Mouse (Mus musculus) myocyte (in vitro differentiated cells): ENCODE results near the gene Gm867. TPM values are rescaled to one million over a fixed set of nuclear protein-coding genes. Genes with fewer than 3 reads are reported as not detected.

Source experiments
- H3K27me3 ChIP-seq: one replicate; pipeline ENCODE4 v1.6.1; 2011; ENCODE audit not compliant: control insufficient read depth, insufficient read depth, insufficient read length
- H3K36me3 ChIP-seq: one replicate; pipeline ENCODE4 v1.6.1; 2011; ENCODE audit not compliant: control insufficient read depth, insufficient read depth
- H3K4me2 ChIP-seq: one replicate; pipeline ENCODE4 v1.6.1; 2011; ENCODE audit warnings: low read depth, control low read depth
- H3K4me3 ChIP-seq: one replicate; pipeline ENCODE4 v1.5.1; 2011; ENCODE audit warnings: mild to moderate bottlenecking, control low read depth, moderate library complexity
- H3K79me2 ChIP-seq: one replicate; pipeline ENCODE4 v1.6.1; 2011; ENCODE audit not compliant: control insufficient read depth, insufficient read depth
- H3ac ChIP-seq: one replicate; pipeline ENCODE4 v1.6.1; 2011; ENCODE audit not compliant: control insufficient read depth, insufficient read length
- CEBPB ChIP-seq: IDR thresholded peaks from 2 replicates; pipeline ENCODE4 v1.6.1; 2011; ENCODE audit warnings: mild to moderate bottlenecking, moderate library complexity; ENCODE audit not compliant: poor library complexity, insufficient read depth, severe bottlenecking
- E2F4 ChIP-seq: IDR thresholded peaks from one replicate; pipeline ENCODE4 v1.6.1; 2011; ENCODE audit warnings: mild to moderate bottlenecking, control low read depth, moderate library complexity; ENCODE audit not compliant: insufficient read depth
- MAX ChIP-seq: IDR thresholded peaks from one replicate; pipeline ENCODE4 v1.6.1; 2011; ENCODE audit warnings: low read depth, mild to moderate bottlenecking, control low read depth
- MYOD1 ChIP-seq, 3 experiments: IDR thresholded peaks; one replicate each; pipeline ENCODE4 v1.6.1; 2011; ENCODE audit warnings: control low read depth in 2 of 3, low read depth in 2 of 3, mild to moderate bottlenecking in 2 of 3, moderate library complexity in 1 of 3; ENCODE audit not compliant: insufficient read length in 2 of 3, control insufficient read depth in 1 of 3
- MYOG ChIP-seq, 3 experiments: IDR thresholded peaks; one replicate each; pipeline ENCODE4 v1.6.1; 2011; ENCODE audit warnings: control low read depth in 2 of 3, low read depth in 2 of 3, mild to moderate bottlenecking in 2 of 3; ENCODE audit not compliant: insufficient read length in 2 of 3, control insufficient read depth in 1 of 3, insufficient read depth in 1 of 3
- POLR2A ChIP-seq: IDR thresholded peaks from one replicate; pipeline ENCODE4 v1.6.1; 2011; ENCODE audit warnings: low read depth, mild to moderate bottlenecking, control low read depth, moderate library complexity; ENCODE audit not compliant: insufficient read length
- POLR2AphosphoS2 ChIP-seq: IDR thresholded peaks from one replicate; pipeline ENCODE4 v1.6.1; 2011; ENCODE audit warnings: low read depth, control low read depth; ENCODE audit not compliant: insufficient read length
- REST ChIP-seq: IDR thresholded peaks from one replicate; pipeline ENCODE4 v1.6.1; 2011; ENCODE audit warnings: mild to moderate bottlenecking, control low read depth, moderate library complexity; ENCODE audit not compliant: insufficient read depth, insufficient read length
- SRF ChIP-seq: IDR thresholded peaks from one replicate; pipeline ENCODE4 v1.6.1; 2011; ENCODE audit warnings: low read depth; ENCODE audit not compliant: control insufficient read depth, insufficient read length
- TCF12 ChIP-seq: IDR thresholded peaks from one replicate; pipeline ENCODE4 v1.6.1; 2011; ENCODE audit warnings: mild to moderate bottlenecking, control low read depth; ENCODE audit not compliant: poor library complexity, insufficient read depth, severe bottlenecking
- TCF3 ChIP-seq: IDR thresholded peaks from one replicate; pipeline ENCODE4 v1.6.1; 2011; ENCODE audit warnings: low read depth, control low read depth; ENCODE audit not compliant: insufficient read length
- USF1 ChIP-seq: IDR thresholded peaks from one replicate; pipeline ENCODE4 v1.6.1; 2011; ENCODE audit warnings: low read depth, mild to moderate bottlenecking, control low read depth, moderate library complexity
- polyA plus RNA-seq: library from polyadenylated mRNA; unstranded; fragments of >200 nt; fragmentation: generic; extraction: Trizol; gene quantifications from one replicate; pipeline ENCODE4 v1.2.1, GENCODE M21; 2012; ENCODE audit warnings: missing spikeins

Gene Gm867
- polyA plus RNA-seq: 3.2 TPM

DNA sequence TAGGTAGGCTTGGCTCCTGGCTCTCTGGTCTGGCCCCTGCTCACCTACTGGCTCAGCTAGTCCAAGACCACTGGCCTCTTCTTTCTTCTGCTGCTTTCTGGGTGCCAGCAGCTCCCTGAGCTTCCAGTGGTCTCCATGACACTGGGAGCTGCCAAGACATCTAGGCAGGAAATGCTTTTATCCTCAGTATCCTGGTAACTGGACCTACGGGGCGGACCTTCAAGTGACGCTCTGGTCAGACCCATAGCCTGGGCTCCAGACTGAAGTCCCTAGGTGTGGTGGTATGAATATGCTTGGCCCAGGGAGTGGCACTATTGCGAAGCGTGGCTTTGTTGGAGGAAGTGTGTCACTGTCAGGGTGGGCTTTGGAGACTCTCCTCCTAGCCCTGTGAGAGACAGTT is at the start of gene Gm867:
Gm867 (minus strand) TSS at position 153 of the 400 bp plus-strand sequence.
- Histone ChIP-seq H3K79me2 (no peaks in the 10 kb centered on the region), H3K4me3 (no peak within 1 kb of the TSS), H3K4me2 (peak within 1 kb of the TSS; percentile 57), H3K27me3 (no peaks in the 10 kb centered on the region), H3ac (no peak within 1 kb of the TSS), H3K36me3 (no peaks in the 10 kb centered on the region)
- TF ChIP-seq TCF3 (no peak), REST (no peak), POLR2AphosphoS2 (no peak), CEBPB (no peak), E2F4 (no peak), POLR2A (no peak), SRF (no peak), MYOD1 (IDR thresholded peaks at IDR 0.05; ENCODE audit: control insufficient read depth in 1 of 3, insufficient read length in 2 of 3, low read depth in 2 of 3) (no peak), USF1 (no peak), TCF12 (no peak)

DNA sequence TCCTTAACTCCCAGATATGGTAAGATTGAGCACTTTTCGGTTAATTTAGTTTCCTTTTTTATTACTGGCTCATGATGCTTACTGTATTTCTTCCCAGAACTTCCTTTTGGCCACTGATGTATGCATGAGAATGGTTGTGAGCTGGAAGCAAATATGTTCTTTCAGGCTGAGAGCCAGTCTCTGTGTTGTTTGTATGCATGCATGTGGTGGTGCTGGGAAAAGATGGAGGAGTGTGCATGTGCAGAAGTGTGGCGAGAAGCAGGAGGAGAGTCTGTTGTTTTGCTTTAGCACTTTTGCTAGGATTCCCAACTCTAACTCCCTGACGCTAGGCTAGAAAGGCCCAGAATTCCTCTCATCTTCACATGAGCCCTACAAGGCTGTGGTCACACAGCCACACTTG is 39.0 kb upstream of the Gm867 start:
- Histone ChIP-seq H3K4me2 (no peak overlapping the region), H3K36me3 (no peaks in the 10 kb centered on the region), H3K79me2 (no peaks in the 10 kb centered on the region), H3K4me3 (no peak overlapping the region), H3K27me3 (peaks cover 4% of the 10 kb centered on the region), H3ac (no peak overlapping the region)
- TF ChIP-seq MYOG (IDR thresholded peaks at IDR 0.05; ENCODE audit: control insufficient read depth in 1 of 3, insufficient read depth in 1 of 3, insufficient read length in 2 of 3, low read depth in 2 of 3) (no peak), USF1 (no peak), SRF (no peak), TCF3 (no peak), MAX (no peak), REST (no peak), CEBPB (no peak), E2F4 (no peak), POLR2A (no peak), TCF12 (no peak), MYOD1 (IDR thresholded peaks at IDR 0.05; ENCODE audit: control insufficient read depth in 1 of 3, insufficient read length in 2 of 3, low read depth in 2 of 3) (no peak), POLR2AphosphoS2 (no peak)

DNA sequence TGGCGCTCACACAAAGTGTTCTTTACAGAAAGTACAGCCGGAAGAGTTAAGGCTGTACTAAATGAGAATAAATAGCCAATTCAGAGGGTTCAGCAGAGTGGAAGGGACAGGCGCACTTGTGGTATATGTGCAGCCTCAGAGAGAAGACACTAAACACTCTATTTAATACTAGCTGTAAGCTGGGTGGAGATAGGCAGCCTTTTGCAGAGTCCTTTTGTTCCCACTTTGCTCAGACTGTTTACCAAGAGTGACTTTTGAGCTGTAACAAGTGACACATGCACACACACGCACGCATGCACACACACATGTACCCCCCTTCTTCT is 38.3 kb upstream of the Gm867 start:
- Histone ChIP-seq H3K79me2 (no peaks in the 10 kb centered on the region), H3K4me2 (no peak overlapping the region), H3ac (no peak overlapping the region), H3K4me3 (no peak overlapping the region), H3K27me3 (peaks cover 4% of the 10 kb centered on the region), H3K36me3 (no peaks in the 10 kb centered on the region)
- TF ChIP-seq E2F4: no peak
- TF ChIP-seq POLR2AphosphoS2: no peak
- TF ChIP-seq MYOG (IDR thresholded peaks at IDR 0.05; ENCODE audit: control insufficient read depth in 1 of 3, insufficient read depth in 1 of 3, insufficient read length in 2 of 3, low read depth in 2 of 3): no peak
- no peak for TF ChIP-seq MYOD1 (IDR thresholded peaks at IDR 0.05; ENCODE audit: control insufficient read depth in 1 of 3, insufficient read length in 2 of 3, low read depth in 2 of 3)
- TF ChIP-seq SRF: no peak
- no peak for TF ChIP-seq USF1
- no peak for TF ChIP-seq CEBPB
- no peak for TF ChIP-seq POLR2A
- TF ChIP-seq TCF12: no peak
- TF ChIP-seq REST: no peak
- TF ChIP-seq MAX: no peak
- TF ChIP-seq TCF3: no peak

DNA sequence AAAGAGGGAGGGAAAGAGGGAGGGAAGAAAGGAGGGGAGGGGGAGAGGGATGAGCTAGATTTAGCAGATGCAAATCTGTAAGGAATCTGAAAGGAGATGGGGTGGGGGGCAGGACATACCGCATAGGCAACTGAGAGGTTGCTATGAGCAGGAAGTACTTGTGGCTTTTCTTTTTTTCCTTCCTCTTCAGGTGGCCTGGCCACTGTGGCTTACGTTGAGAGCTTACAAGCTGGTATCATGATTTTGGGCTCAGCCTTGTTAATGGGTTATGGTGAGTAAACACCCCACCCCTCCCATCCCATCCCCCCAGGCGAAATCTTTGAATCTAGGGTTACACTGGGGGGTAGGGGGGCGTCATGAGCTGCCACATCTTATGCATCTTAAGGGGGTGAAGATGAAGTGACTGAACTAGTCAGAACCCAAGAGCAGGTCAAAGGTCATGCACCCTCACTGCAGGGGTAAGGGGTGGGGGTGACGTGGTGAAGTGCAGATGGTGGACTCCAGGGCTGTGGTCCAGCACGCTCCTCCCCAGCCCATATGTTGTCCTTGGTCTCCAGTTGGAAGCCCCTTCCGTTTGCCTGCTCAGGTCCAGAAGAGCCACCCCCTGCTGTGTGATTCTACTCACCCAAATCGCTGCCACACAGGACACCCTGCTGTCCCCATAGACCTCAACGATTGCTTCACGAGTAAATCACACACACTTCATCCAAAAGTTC is 37.8 kb upstream of the Gm867 start:
- Histone ChIP-seq H3K4me3 (no peak overlapping the region), H3K27me3 (peaks cover 4% of the 10 kb centered on the region), H3K4me2 (no peak overlapping the region), H3K36me3 (no peaks in the 10 kb centered on the region), H3K79me2 (no peaks in the 10 kb centered on the region), H3ac (no peak overlapping the region)
- TF ChIP-seq POLR2A (no peak), MAX (no peak)

DNA sequence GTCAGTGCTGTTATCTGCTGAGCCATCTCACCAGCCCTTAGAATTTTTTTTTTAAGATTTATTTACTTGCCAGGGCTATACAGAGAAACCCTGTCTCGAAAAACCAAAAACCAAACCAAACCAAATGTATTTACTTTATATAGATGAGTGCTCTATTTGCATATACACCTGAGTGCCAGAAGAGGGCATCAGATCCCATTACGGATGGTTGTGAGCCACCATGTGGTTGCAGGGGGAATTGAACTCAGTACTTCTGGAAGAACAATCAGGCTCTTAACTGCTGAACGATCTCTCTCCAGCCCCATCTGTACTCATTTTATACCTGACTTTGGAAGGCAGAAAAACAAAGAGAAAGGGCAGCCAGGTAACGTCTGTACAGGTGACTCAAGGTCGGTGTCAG is 34.7 kb upstream of the Gm867 start:
- Histone ChIP-seq H3ac (no peak overlapping the region), H3K4me2 (no peak overlapping the region), H3K79me2 (no peaks in the 10 kb centered on the region), H3K4me3 (no peak overlapping the region), H3K27me3 (peaks cover 4% of the 10 kb centered on the region), H3K36me3 (no peaks in the 10 kb centered on the region)
- no peak for TF ChIP-seq TCF3
